Mouse (Mus musculus) E14TG2a.4 (cell line): ENCODE results near the gene Gorab.

ENCODE experiments used
- H3K27me3 ChIP-seq: 2 replicates; pipeline ENCODE4 v1.6.1; 2014; ENCODE audit warnings: low read length, control low read depth; ENCODE audit not compliant: insufficient read depth
- H3K36me3 ChIP-seq: 2 replicates; pipeline ENCODE4 v1.6.1; 2014; ENCODE audit warnings: low read length, control low read depth; ENCODE audit not compliant: insufficient read depth
- H3K4me1 ChIP-seq: replicated peaks from 2 replicates; pipeline ENCODE4 v1.6.1; 2014; ENCODE audit warnings: low read depth, low read length, control low read depth
- H3K4me3 ChIP-seq: replicated peaks from 2 replicates; pipeline ENCODE4 v1.5.1; 2014; ENCODE audit warnings: mild to moderate bottlenecking, low read length
- H3K9me3 ChIP-seq: 2 replicates; pipeline ENCODE4 v1.6.1; 2014; ENCODE audit warnings: low read length, control low read depth
- CTCF ChIP-seq: conservative IDR thresholded peaks from 2 replicates; pipeline ENCODE4 v1.5.1; 2014; ENCODE audit warnings: low read length
- NANOG ChIP-seq: IDR thresholded peaks from 2 replicates; pipeline ENCODE4 v1.6.1; 2014; ENCODE audit warnings: borderline replicate concordance, low read length, mixed read lengths
- POU5F1 ChIP-seq: IDR thresholded peaks from 2 replicates; pipeline ENCODE4 v1.6.1; 2014; ENCODE audit warnings: low read length, borderline replicate concordance

Gene Gorab

GRCm38 (mm10) chr1:163390044-163390443 lies 13.4 kb downstream of the Gorab start:
- Histone ChIP-seq H3K4me1 (no peaks in the 10 kb centered on the region), H3K4me3 (no peak overlapping the region), H3K36me3 (peaks cover 80% of the 10 kb centered on the region), H3K27me3 (no peaks in the 10 kb centered on the region), H3K9me3 (no peaks in the 10 kb centered on the region)
- TF ChIP-seq NANOG: no peak
- TF ChIP-seq CTCF: no peak
- no peak for TF ChIP-seq POU5F1

- H3K4me1 ChIP-seq: no peaks in the 10 kb centered on the region
- TF ChIP-seq NANOG: no peak
- no peak for TF ChIP-seq POU5F1
- TF ChIP-seq CTCF: no peak
Measured at GRCm38 (mm10) chr1:163386196-163386595, 17.3 kb downstream of the Gorab start.

GRCm38 (mm10) chr1:163383442-163384027 lies 19.9 kb downstream of the Gorab start:
- no peaks in the 10 kb centered on the region for H3K4me1 ChIP-seq
- H3K27me3 ChIP-seq: no peaks in the 10 kb centered on the region
- H3K4me3 ChIP-seq: no peak overlapping the region
- no peak for TF ChIP-seq POU5F1
- TF ChIP-seq NANOG: no peak
- no peak for TF ChIP-seq CTCF
- H3K9me3 ChIP-seq: no peaks in the 10 kb centered on the region
- H3K36me3 ChIP-seq: peaks cover 37% of the 10 kb centered on the region

More at GRCm38 (mm10) chr1:163386196-163386595, 17.3 kb downstream of the Gorab start:
- Histone ChIP-seq H3K36me3 (peaks cover 50% of the 10 kb centered on the region), H3K27me3 (no peaks in the 10 kb centered on the region), H3K9me3 (no peaks in the 10 kb centered on the region), H3K4me3 (no peak overlapping the region)

DNA sequence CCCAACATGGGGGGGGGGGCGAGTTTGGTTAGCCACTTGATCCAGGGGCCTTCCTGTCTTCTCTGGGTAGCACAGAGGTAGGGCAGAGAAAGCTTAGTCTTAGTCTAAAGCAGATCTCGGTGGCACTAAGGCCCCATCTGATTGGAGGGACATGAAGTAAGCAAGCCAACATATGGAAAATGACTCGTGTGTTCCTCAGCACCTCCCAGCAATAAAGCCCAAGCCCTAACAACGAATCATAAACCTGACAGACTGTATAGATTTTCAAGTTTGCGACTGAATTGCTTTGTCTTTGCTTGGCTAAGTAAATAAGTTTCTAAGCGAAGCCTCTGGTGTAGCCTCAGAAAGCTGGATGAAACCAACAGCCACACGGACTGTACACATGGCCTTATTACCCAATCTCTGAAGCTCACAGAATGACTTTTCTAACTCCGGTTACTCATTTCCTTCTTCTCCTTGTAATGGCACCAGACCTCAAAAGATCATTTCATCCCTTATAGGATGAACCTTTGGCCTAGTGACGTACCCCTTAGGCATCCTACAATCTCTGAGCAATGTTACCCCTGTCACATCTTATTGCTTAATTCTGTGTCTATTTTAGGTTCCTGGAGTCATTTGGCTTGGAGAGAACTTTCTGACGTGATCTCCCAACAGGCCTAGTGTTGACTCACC lies 21.3 kb downstream of the Gorab start:
- no peaks in the 10 kb centered on the region for H3K4me1 ChIP-seq
- H3K4me3 ChIP-seq: no peak overlapping the region
- peaks cover 29% of the 10 kb centered on the region for H3K36me3 ChIP-seq
- no peaks in the 10 kb centered on the region for H3K27me3 ChIP-seq
- H3K9me3 ChIP-seq: no peaks in the 10 kb centered on the region
- TF ChIP-seq NANOG (no peak), POU5F1 (no peak), CTCF (no peak)

DNA sequence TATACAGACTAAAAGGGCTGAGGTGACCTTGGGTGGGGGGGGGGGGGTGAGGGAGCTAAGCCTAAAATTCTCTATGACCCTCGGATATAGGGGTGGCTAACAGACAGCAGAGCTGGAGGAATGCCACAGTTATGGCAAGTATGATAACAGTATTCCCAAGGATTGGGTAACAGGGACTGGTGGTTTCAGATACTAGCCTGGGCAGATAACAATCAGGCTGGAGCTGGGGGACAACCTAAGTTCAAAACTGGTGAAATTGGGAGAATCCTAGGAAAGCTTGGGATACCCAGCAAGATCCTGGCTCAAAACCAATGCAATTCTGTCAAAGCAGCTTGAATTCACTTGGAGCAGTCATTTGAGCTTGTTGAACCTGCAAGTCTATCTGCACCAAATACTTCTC lies 22.9 kb downstream of the Gorab start:
- TF ChIP-seq POU5F1: no peak
- TF ChIP-seq CTCF: no peak
- no peak for TF ChIP-seq NANOG
- Histone ChIP-seq H3K27me3 (no peaks in the 10 kb centered on the region), H3K36me3 (peaks cover 13% of the 10 kb centered on the region)

GRCm38 (mm10) chr1:163380072-163380471 lies 23.4 kb downstream of the Gorab start:
- no peaks in the 10 kb centered on the region for H3K9me3 ChIP-seq
- peaks cover 8% of the 10 kb centered on the region for H3K36me3 ChIP-seq
- TF ChIP-seq NANOG: no peak
- TF ChIP-seq POU5F1: no peak
- no peak for TF ChIP-seq CTCF
- no peaks in the 10 kb centered on the region for H3K4me1 ChIP-seq
- H3K27me3 ChIP-seq: no peaks in the 10 kb centered on the region
- H3K4me3 ChIP-seq: no peak overlapping the region

More for the DNA sequence above, 22.9 kb downstream of the Gorab start:
- no peaks in the 10 kb centered on the region for H3K9me3 ChIP-seq
- H3K4me3 ChIP-seq: no peak overlapping the region
- no peaks in the 10 kb centered on the region for H3K4me1 ChIP-seq

- no peaks in the 10 kb centered on the region for H3K27me3 ChIP-seq
- no peaks in the 10 kb centered on the region for H3K9me3 ChIP-seq
- no peaks in the 10 kb centered on the region for H3K36me3 ChIP-seq
- H3K4me1 ChIP-seq: no peaks in the 10 kb centered on the region
- no peak overlapping the region for H3K4me3 ChIP-seq
- TF ChIP-seq NANOG (no peak), CTCF (no peak), POU5F1 (no peak)
Measured at GRCm38 (mm10) chr1:163377924-163378323, 25.5 kb downstream of the Gorab start.

DNA sequence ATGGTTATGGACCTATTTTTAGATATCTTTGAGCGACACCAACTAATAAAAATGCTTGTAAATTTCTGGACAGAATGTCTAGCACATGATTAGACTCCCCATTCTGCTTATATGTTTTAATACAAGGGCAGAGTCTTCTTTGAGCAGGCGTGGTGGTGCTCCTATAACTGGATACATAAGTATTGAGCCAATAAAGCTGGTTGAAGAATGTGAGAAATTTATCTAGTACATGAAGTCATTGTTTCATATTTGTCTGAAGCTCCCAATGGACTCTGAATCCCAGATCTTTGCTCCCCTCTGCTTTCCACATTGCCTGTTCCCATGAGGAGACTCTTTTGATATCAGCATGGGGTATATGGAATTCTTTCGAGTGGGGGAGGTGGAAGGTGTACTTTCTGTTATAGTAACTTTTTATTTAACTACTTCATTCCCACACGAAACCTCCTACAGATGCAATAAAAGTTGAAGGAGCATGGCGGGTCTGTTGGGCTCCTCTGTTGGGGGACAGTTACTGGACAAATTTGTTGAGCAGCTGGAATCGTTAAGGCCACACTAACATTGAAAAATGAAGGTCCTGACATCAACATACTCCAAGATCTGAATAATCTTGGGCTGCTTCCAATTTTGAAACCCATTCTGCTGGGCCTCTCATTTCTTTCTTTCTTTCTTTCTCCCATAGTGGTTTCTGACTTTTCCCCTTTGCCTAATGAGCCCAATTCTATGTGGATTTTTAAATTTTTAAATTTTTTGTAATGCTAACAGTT lies 26.5 kb downstream of the Gorab start:
- H3K4me1 ChIP-seq: no peaks in the 10 kb centered on the region
- no peaks in the 10 kb centered on the region for H3K36me3 ChIP-seq
- no peaks in the 10 kb centered on the region for H3K9me3 ChIP-seq
- TF ChIP-seq NANOG (no peak), POU5F1 (no peak), CTCF (no peak)
- H3K27me3 ChIP-seq: no peaks in the 10 kb centered on the region
- no peak overlapping the region for H3K4me3 ChIP-seq

GRCm38 (mm10) chr1:163374455-163374854 lies 29.0 kb downstream of the Gorab start:
- H3K4me1 ChIP-seq: no peaks in the 10 kb centered on the region
- no peak overlapping the region for H3K4me3 ChIP-seq
- TF ChIP-seq CTCF (no peak), NANOG (no peak), POU5F1 (no peak)

More at GRCm38 (mm10) chr1:163374455-163374854, 29.0 kb downstream of the Gorab start:
- Histone ChIP-seq H3K36me3 (no peaks in the 10 kb centered on the region), H3K9me3 (no peaks in the 10 kb centered on the region), H3K27me3 (no peaks in the 10 kb centered on the region)
